Mouse (Mus musculus) CD4-positive, CD25-positive, alpha-beta regulatory T cell (primary cell): ENCODE data around the gene Vmn1r176. TPM values are rescaled to one million over a fixed set of nuclear protein-coding genes. Genes with fewer than 3 reads are reported as not detected.

Source experiments
- polyA plus RNA-seq: library from polyadenylated mRNA; unstranded; fragments of 100-300 nt; shearing (Covaris generic); gene quantifications from one replicate; pipeline ENCODE4 v1.2.1, GENCODE M21; 2017

Gene Vmn1r176
- polyA plus RNA-seq, result not detected

GRCm38 (mm10) chr7:23837272-23837671 is at the start of gene Vmn1r176:
Gene Vmn1r176 (minus strand): TSS chr7:23837372.

GRCm38 (mm10) chr7:23866349-23866748 is 29.2 kb upstream of the Vmn1r176 start, which contains the start of gene Vmn1r177:
Gene Vmn1r177 (minus strand): TSS chr7:23866449.

GRCm38 (mm10) chr7:23810543-23810942 is 26.6 kb downstream of the Vmn1r176 start, which contains the start of gene Vmn1r175:
Gene Vmn1r175 (minus strand): TSS chr7:23810643.

Other genes starting within 250 kb of the Vmn1r176 start
- not detected for gene Vmn1r170, start 231.2 kb downstream of the Vmn1r176 start, polyA plus RNA-seq
- 0.06 TPM for gene Vmn1r171, start 206.7 kb downstream of the Vmn1r176 start, polyA plus RNA-seq
- gene Vmn1r172, start 179.1 kb downstream of the Vmn1r176 start, polyA plus RNA-seq, result 0.02 TPM
- 0.05 TPM for gene Vmn1r173, start 136.7 kb downstream of the Vmn1r176 start, polyA plus RNA-seq
- 0.05 TPM for gene Vmn1r174, start 85.1 kb downstream of the Vmn1r176 start, polyA plus RNA-seq
- not detected for gene Vmn1r175, start 26.7 kb downstream of the Vmn1r176 start, polyA plus RNA-seq
- not detected for gene Vmn1r177, start 29.1 kb upstream of the Vmn1r176 start, polyA plus RNA-seq
- gene Vmn1r178, start 54.6 kb upstream of the Vmn1r176 start, polyA plus RNA-seq, result not detected
- 0.08 TPM for gene Vmn1r179, start 89.6 kb upstream of the Vmn1r176 start, polyA plus RNA-seq
- gene Vmn1r180, start 113.3 kb upstream of the Vmn1r176 start, polyA plus RNA-seq, result not detected
- not detected for gene Vmn1r181, start 137.2 kb upstream of the Vmn1r176 start, polyA plus RNA-seq
- not detected for gene V1rd19, start 164.3 kb upstream of the Vmn1r176 start, polyA plus RNA-seq
- gene Vmn1r183, start 215.9 kb upstream of the Vmn1r176 start, polyA plus RNA-seq, result 0.07 TPM
- 31.0 TPM for gene Zfp180, start 244.6 kb upstream of the Vmn1r176 start, polyA plus RNA-seq